10 mouse cellular contexts compared by ENCODE assay signal in genomic region chr8:35147967-35148366, GRCm38 (mm10).
"Had no signal": no experiment of that assay in that cellular context is flagged by ENCODE, and none has a peak within 500 bp of the region (broad histone marks: within the 10 kb centered on the region; RNA-seq: fewer than 3 reads in every experiment).

No protein-coding gene starts in this region.

- DNase-seq: lung, adult 18-20 months; lung, embryonic 14.5 days; lung, postnatal 10 days; lung, postnatal 4 days; right cerebral cortex, postnatal 14 days; thymus, adult 2 months; thymus, postnatal 25 days; thymus, postnatal 4 days had no signal

- ATAC-seq: midbrain, embryonic 13.5 days; midbrain, embryonic 15.5 days had no signal
